Mouse (Mus musculus) frontal cortex, postnatal 36 days (tissue): Measurements from ENCODE around the gene Gm20662.

ENCODE experiments used
- DNase-seq, 2 experiments: peaks; one replicate each; pipeline ENCODE4 v3.0.0; 2022; ENCODE audit warnings: low spot score in 2 of 2

Gene Gm20662

GRCm38 (mm10) chr9:108082988-108083431, 86.9 kb downstream of the Gm20662 start, which contains the start of gene Rnf123:
Gene Rnf123, minus strand, starts transcription at chr9:108083346.
- no peak for DNase-seq

GRCm38 (mm10) chr9:108083561-108083960, 87.4 kb downstream of the Gm20662 start:
- no peak for DNase-seq

GRCm38 (mm10) chr9:108085261-108085660, 89.1 kb downstream of the Gm20662 start:
- no peak for DNase-seq

- DNase-seq = no peak
Measured at GRCm38 (mm10) chr9:108090611-108091120, 94.5 kb downstream of the Gm20662 start.

- DNase-seq = no peak
Measured at GRCm38 (mm10) chr9:108093586-108093985, 97.4 kb downstream of the Gm20662 start.

GRCm38 (mm10) chr9:108094184-108094941, 98.2 kb downstream of the Gm20662 start, which contains the start of gene Apeh:
Gene Apeh, minus strand, starts transcription at chr9:108094606.
- peak; percentile 80 to 83 for DNase-seq
